ENCODE assay signal across 18 mouse cellular contexts in the genomic region with DNA sequence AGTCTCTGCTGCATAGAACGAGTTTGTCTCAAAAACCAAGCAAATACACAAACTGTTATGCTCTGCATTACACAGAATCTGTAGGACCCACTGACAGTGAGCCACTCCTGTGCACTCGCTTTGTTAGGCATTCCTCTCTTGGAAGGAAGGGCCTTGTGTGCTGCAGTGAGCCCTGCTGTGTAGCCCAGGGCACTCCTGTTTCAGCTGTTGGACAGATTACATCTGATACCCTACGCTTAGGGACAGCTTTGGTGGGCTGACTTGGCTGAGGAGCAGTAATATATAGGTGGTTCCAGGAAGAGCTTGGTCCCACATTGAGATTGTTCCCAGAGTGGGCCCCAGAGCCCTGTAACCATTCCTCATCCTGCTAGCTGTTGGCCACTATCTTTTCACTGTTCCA.
"Had no signal": no experiment of that assay in that cellular context is flagged by ENCODE, and none has a peak within 500 bp of the region (broad histone marks: within the 10 kb centered on the region; RNA-seq: fewer than 3 reads in every experiment).

No protein-coding gene starts in this region.

- H3K9ac ChIP-seq: lung, embryonic 14.5 days; midbrain, embryonic 13.5 days; midbrain, embryonic 15.5 days; neural tube, embryonic 13.5 days; neural tube, embryonic 15.5 days had no signal

- H3K4me2 ChIP-seq: lung, embryonic 14.5 days; midbrain, embryonic 11.5 days; midbrain, embryonic 13.5 days; midbrain, embryonic 15.5 days; neural tube, embryonic 13.5 days; neural tube, embryonic 15.5 days had no signal

- ATAC-seq: midbrain, embryonic 13.5 days; midbrain, embryonic 15.5 days had no signal

- H3K27me3 ChIP-seq: midbrain, embryonic 13.5 days; midbrain, embryonic 15.5 days; neural tube, embryonic 13.5 days; neural tube, embryonic 15.5 days had no signal

- H3K36me3 ChIP-seq: midbrain, embryonic 13.5 days; midbrain, embryonic 15.5 days; neural tube, embryonic 13.5 days; neural tube, embryonic 15.5 days had no signal

- H3K27ac ChIP-seq: macrophage; midbrain, embryonic 13.5 days; midbrain, embryonic 15.5 days; neural tube, embryonic 13.5 days; neural tube, embryonic 15.5 days had no signal

- H3K4me1 ChIP-seq: megakaryocyte, embryonic 14.5 days; neural tube, embryonic 13.5 days; neural tube, embryonic 15.5 days had no signal

- H3K9me3 ChIP-seq: megakaryocyte, embryonic 14.5 days; midbrain, embryonic 13.5 days; midbrain, embryonic 15.5 days; neural tube, embryonic 13.5 days; neural tube, embryonic 15.5 days had no signal

- H3K4me3 ChIP-seq: megakaryocyte, embryonic 14.5 days; midbrain, embryonic 13.5 days; midbrain, embryonic 15.5 days; neural tube, embryonic 13.5 days; neural tube, embryonic 15.5 days had no signal

- DNase-seq: lung, adult 18-20 months; lung, embryonic 14.5 days; lung, postnatal 10 days; retina, postnatal 1 day; right cerebral cortex, adult 18-20 months; right cerebral cortex, postnatal 25 days; right cerebral cortex, postnatal 4 days; spleen, adult 18-20 months; thymus, adult 18-20 months; thymus, postnatal 14 days; thymus, postnatal 36 days had no signal
